Mouse (Mus musculus) cerebellum, adult 9-11 months (tissue): Measurements from ENCODE around the gene Csnk1d.

Experiments
- DNase-seq: peaks from one replicate; pipeline ENCODE4 v3.0.0; 2022

The Csnk1d gene

DNA sequence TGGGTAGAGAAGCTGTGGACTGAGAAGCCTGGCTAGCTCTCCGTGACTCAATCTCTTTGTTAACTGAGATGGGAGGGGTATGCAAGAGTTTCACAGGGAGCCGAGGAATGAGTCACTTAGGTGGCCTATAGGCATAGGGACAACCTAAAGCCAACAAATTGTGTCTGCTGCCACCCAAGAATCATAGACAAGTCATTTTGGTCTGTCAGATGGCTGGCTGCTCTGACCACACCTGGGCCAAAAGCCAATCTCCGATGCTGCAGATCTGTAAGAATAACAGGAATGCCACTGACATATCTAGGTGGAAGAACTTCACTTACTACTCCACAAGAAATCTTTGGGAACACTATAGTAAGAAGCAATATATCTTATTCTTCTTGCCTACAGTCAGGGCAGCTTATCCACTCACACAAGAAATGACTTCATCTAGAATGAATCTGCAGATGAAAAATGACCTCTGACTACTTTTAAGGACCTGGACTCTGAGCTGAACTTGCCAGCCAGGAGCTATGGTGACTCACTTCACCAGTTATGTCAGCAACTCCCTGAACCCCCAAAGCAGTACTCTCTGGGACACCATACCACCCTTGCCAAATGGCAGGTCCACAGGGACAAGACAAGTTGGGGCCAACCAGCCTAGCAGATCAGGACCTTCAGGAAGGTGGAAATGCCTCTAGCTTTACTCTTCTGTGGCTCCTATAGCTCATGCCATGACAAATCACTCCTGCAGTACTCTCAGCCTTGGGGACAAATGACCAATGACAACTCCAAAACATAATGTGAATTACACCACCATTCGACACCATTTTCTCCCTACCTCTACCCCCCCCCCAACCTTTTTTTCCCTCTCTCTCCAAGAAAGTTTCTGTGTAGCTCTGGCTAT is 6.4 kb downstream of the Csnk1d start:
- DNase-seq, result no peak

DNA sequence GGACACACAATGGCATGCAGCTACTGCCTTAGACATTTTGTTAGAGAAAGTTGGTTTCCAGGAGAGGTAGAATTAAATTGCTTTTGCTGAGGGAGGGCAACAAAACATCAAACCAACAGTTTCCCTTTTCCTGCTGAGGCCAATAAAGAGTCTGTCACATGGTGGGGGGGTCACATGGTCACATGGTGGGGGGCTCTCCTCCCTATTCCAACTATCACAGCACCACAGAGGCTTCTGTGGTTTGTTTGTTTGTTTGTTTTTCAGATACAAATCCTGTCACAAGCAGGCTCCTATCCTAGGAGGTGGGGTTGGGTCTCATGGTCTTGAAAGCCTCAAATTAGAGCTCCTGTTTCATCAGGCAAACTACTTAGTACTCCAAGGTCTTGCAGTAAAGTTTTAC is 8.7 kb downstream of the Csnk1d start:
- DNase-seq, result no peak

DNA sequence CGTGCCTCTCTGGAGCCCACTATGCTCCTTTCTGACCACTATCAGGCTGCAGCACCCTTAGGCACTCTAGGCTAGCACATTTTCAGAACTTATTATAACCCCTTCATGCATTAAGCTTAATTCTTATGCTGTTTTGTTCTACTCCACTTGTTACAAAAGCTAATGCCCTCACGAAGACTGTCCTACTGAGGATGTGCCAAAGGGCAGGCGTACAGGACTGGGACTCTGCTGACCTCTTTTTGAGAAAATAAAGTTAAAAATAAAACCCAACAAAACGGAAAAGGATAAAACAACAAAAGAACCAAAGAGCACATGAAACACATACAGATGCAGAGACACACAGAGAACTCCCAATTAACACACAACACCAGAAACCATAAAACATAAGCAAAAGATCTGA is 9.5 kb downstream of the Csnk1d start:
- no peak for DNase-seq

DNA sequence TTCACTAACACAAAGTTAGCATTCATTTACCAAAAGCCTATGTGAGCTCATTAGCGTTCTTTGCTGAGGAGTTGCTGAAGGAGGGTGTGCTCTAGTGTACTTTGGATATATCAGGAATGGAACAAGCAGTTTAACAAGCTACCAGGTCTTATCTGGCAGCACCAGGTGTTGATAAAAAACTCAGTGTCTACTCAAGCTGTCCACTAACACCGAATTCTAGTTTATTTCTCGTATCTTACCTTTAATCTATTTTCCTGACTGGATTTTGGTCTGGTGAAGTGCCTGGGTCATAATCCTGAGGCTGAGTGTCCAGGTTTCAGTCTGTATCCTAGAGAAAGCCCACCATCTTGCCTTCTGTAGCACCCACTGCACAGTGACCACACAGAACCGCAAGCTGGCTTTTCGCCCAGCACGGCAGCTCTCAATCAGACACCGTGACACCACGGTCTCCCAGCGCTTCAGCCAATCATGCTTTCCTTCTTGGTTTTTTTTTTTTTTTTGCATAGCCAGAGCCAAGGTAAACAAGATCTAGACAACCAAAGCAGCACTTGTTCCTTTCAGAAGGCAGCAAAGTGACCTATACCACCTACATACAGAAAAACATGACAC is 10.6 kb downstream of the Csnk1d start:
- DNase-seq, result no peak

DNA sequence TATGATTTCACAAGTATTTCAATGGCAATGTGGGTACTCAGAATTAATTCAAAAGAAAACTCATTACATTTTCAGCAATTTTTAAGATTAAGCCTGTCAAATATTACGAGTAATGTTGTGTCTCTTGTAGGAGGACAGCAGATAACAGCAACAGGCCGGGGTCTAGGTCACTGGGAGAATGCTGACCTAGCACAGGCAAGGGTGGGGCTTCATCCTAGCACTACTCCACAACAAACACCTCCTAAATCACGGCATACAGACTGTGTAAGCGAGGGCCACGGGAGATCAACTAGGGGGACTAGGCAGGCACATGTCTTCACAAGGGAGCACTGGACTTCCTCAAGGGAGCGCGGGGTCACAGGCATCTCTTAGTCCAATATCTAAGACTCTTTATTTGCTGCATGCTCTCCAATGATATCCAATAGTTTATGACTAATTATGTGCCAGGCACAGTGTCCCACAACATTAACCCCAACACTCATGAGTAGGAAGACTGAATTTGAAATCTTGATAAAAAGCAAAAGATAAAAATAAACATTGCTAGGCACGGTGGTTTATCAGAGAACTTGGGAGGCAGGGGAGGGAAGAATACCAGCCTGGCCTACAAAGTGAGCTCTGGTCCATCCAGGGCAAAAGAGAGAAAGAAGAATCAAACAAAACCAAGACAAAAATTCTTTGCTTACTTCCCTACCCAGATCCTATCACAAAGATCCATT is 11.3 kb downstream of the Csnk1d start:
- no peak for DNase-seq

DNA sequence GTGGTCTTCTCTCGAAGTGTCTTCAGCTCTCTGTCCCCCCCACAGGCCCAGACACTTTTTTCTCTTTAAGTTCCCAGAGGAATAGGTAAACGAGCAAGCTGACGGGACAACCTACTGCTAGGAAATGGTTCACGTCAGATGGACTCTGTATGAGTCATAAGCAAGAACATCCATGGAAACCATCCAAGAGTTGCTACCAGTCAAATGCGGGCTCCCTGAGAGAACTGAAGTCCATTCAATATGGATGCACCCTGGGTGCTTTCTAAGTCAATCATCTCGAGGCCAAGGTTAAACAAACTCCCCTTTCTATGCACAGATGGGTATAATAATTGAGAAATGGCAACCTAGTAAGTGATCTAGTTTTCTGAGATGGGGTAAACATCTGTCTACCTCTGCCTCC is 17.8 kb downstream of the Csnk1d start:
- DNase-seq, result no peak

DNA sequence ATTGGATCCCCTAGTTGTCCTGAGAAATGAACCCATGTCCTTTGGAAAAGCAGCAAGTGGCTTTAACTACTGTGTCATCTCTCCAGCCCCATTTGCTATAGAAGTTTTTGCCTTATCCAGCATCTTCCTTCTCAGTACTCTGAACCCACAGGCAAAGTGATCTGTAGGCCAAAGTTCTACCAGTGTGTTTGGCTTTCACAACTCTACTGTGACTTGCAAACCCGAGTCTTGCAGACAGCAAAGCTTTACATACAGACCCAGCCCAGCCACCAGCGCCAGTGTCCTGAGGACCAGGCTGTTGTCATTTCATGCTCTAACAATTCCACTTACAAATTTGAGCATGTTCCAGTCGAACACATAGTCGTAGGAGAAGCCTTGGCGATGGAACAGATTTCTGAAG is 19.9 kb downstream of the Csnk1d start:
- DNase-seq, result no peak

DNA sequence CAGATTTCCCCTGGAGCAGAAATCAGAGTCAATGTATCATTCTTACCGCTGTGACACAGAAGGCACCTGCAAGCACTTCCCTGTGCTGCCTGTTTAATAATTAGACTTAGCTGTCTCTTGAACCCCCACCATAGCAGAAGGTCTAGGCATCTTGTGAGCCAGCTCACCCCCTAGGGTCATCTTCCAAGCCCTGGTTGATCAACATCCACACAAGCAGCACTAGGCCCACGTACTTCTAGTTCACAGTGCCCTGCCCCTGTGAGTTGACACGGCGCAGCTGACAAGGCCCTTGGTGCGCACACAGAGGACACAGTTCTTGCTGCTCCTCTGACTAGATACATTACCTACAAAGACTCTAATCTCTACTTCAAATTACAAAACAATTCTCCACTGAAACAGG is 21.4 kb downstream of the Csnk1d start:
- DNase-seq, result no peak

DNA sequence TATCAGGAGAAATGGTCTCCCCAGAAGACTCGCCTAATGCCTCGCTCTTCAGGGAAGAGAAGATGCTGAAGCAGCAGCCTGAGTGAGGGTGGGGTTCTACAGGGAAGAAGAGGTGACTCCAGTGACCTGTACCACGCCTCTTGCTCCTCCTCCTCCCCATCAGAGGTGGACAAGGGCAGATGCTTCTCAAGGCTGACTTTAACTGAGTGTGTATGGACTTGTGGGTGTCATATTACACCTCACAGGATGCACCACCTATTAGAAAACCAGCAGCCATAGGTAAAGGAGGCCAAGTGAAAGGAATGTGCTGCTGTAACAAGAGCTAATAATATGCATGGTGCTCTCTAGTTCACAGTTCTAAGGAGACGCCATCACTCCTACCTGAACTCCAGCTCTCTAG is 25.5 kb downstream of the Csnk1d start:
- DNase-seq, result no peak

DNA sequence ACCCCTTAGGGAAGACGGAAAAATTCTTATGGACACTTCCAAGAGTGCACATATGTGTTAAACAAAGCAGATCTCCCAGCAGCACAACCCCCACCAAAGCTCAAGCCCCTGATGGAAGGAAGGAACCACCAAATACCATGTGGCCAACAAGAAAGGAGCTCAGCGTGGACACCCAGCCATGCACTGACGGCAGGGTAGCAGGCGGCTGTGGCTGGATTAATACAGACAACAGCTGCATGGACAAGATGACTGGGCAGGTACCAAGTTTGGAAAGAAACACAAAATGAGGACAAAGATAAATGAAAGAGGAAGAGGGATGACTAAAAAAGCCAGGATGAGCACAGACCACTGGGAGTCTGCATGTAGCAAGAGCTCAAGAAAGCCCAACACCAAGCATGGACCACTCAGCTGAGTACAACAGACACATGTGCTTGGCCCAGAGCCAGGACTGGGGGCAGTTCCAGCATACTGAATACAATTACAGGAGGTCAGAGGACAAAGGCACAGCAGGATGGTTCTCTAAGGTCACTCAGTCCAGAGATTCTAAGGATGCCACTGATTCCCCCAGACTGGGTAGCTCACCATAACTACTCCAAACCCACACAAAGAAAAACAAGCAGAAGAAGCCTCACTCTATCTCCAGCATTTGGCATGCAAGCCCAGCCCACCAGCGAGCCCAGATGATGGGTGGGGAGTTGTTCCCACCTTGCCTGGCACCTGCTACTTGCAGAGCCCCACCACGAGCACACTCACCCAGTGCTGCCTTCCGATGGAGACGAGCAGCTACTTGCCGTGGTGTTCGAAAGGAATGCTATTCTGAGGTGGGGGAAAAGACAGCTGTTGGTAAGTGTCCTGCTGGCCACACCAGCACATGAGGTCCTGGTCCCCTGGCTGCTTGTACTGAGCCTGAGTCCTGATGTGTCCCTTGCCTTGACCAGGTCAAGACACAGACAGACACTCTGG is 26.7 kb downstream of the Csnk1d start:
- no peak for DNase-seq

DNA sequence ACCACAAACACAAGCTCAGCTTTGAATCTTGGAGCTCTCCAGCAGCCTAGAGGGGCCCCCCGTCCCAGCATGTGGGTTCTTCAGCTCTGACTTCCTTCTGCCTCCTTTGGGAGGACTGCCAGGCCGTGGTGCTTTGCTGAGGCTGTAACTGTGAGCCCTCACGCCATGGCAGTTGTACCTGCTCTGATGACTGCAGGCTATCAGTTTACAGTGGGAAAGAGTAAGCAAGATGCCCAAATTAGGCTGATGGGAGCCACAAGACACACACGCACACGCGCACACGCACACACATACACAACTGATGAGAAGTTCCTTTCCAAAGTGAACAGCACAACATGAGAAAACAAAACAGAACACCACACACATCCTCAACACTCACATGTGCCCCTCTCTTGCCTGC is 28.2 kb downstream of the Csnk1d start:
- DNase-seq, result no peak

DNA sequence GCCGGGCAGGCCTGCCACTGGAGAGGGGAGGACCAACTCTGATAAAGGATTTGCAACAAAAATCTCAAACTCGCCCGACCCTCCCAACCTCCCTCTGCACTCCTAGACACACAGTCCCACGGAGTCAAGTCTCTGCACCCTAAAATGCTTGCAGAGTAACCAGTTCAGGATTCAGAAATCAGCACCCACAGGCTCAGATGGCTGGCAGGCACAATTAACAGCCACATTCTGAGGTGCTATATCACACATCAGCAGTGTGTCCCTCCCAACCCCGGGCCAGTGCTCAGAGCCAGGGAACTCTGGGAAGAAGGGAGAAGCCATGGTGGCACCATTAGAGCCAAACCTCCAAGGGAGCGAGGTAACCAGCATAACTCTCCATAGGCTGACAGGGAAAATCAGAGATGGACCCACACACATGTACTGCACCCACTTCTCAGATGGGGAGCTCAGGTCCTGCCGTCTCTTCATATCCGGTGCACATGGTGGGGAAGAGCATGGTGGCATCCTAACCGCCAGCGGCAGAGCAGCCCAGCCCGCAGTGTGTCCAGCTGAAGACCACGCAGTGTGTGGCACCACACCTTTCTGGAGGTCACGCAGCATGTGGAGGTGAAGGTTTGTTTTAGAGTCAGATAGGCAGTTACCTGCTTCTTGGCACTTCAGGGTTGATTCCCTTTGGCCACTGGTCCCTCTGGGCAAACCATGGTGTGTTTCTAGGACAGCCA is 28.9 kb downstream of the Csnk1d start:
- DNase-seq, result no peak

DNA sequence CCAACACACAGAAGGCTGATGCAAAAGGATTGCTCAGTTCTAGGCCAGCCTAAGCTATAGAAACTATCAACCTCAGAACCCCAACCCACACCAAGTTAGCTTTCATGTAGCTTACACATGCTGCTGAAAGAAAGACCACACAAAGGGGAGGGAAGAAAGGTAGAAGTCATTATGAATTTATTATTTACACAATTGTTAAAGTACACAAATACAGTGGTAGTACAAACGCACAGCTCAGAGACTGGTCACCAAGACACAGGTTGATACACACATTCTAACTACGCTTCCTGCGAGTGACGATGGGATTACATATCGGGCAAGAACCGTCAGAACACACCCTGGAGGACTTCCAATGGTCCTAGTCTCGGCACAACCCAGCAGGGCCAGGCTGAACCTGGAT is 29.5 kb downstream of the Csnk1d start:
- no peak for DNase-seq

DNA sequence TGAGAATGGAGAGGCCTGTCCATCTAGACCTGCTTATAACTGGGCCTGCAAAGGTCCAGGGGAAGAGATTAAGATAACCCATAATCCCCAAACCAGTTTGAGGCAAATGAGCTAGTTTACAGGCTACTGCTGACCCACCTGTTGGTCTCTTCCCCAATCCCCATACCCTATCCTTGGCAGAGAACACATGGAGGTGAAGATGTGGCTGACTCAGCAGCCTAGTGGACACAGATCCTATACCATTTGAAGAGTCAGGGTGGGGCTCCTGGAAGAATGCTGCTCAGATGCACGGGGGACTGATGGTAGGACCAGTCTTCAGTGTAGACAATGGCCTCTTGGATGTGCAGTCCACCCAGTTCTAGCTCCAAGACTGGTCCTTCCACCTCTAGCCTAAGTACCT is 30.9 kb downstream of the Csnk1d start:
- DNase-seq, result no peak

DNA sequence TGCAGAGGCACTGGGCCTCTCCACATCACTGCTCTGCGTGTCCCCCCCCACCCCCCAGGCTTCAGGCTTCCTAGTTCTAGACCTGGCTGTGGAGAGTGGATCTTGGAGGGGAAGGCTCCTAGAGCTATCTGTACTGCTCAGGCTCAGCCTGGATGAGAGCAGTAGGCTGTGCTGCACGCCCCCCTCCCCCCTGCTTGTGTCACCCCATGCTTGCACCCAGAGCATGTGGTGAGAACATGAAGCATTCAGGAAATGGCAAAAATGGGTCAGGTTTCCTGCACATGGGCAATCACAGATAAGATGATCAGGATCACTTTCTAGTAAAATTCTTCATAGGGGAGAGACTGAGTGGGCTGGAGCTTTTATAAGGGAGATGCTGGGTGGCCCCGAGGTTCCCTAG is 31.6 kb downstream of the Csnk1d start:
- no peak for DNase-seq

DNA sequence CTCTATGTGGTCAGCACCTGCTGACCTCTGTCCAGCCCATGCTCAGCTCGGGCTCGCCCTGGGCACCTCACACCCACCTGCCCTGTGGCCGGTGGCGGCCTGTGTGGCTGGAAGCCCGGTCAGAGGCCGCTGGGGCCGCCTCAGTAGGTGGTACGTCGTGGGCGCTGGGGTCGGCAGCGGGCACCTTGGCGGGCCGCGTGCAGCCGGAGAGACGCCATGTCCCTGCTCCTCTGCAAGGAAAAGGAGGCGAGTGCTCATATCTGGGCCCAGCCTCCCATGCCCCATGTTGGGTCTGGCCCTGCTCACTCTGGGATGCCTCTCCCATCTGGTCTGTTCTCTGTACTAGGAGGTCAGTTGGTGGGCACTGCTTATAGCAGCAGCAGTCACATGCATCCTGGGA is 32.1 kb downstream of the Csnk1d start:
- no peak for DNase-seq

DNA sequence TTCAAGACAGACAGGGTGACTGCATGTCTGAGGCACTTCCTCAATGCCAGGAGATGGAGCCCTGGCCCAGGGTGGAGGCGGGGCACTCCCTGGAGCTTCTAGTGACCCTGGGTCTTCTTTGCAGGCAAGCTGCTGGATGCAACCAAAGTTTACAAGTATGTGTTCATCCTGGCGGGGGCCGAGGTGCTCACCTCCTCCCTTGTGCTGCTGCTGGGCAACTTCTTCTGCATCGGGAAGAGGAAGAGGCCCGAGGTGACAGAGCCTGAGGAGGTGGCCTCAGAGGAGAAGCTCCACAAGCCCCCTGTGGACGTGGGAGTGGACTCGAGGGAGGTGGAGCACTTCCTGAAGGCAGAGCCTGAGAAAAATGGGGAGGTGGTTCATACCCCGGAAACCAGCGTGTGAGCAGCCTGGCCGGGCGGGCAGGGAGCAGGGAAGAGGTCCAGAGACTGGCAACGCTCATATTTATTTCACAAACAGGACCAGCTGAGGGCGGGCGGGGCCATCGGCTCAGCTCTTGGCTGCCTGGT is 33.3 kb downstream of the Csnk1d start:
- DNase-seq, result no peak

DNA sequence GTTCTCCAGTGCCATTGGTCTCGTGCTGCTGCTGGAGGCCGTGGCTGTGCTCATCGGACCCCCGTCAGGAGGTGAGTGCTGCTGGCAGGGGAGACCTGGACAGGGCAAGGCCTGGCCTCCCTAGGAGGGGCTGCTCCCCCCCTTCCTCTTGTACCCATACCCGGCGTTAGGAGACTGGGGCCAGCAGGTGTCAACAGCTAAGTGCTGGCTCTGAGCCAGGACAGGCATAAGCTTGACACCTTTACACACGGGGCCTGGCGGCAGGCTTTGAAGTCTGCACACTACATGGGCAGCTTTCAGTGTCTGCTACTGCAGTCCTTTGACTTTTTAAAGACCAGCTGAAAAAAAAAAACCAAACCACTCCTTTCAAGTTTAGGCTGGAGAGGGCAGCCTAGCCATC is 34.1 kb downstream of the Csnk1d start:
- no peak for DNase-seq

DNA sequence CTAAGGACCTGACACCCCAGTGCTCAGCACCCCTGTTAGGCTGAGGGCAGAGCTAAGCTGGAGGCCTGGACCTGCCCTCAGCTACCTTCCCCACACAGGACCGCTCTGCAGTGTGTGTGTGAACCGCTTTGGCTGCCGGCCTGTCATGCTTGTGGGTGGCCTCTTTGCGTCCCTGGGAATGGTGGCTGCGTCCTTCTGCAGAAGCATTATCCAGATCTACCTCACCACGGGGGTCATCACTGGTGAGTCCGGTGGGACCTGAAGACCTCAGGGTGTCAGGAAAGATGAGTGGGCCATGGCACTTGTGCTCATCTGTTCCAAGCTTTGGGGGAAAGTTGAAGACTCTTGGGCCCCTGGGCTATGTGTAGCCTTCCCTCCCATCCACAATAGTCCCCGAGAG is 35.4 kb downstream of the Csnk1d start:
- DNase-seq, result no peak

DNA sequence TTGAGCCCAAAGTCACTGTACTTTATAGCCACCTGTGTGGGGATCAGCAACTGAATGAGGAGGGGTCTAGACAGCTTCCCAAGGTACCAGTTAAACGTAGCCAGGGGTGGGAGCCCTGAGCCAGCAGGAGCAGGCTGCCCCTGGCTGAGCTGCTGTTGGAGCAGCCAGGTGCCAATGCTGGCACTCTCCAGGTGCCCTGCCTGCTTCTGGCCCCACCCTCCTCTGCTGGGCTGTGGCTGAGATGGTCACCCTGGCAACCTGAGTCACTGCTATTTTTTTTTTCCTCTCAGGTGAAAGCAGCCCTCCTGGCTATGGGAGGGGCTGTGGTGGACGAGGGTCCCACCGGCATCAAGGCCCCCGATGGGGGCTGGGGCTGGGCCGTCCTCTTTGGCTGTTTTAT is 36.2 kb downstream of the Csnk1d start:
- no peak for DNase-seq

DNA sequence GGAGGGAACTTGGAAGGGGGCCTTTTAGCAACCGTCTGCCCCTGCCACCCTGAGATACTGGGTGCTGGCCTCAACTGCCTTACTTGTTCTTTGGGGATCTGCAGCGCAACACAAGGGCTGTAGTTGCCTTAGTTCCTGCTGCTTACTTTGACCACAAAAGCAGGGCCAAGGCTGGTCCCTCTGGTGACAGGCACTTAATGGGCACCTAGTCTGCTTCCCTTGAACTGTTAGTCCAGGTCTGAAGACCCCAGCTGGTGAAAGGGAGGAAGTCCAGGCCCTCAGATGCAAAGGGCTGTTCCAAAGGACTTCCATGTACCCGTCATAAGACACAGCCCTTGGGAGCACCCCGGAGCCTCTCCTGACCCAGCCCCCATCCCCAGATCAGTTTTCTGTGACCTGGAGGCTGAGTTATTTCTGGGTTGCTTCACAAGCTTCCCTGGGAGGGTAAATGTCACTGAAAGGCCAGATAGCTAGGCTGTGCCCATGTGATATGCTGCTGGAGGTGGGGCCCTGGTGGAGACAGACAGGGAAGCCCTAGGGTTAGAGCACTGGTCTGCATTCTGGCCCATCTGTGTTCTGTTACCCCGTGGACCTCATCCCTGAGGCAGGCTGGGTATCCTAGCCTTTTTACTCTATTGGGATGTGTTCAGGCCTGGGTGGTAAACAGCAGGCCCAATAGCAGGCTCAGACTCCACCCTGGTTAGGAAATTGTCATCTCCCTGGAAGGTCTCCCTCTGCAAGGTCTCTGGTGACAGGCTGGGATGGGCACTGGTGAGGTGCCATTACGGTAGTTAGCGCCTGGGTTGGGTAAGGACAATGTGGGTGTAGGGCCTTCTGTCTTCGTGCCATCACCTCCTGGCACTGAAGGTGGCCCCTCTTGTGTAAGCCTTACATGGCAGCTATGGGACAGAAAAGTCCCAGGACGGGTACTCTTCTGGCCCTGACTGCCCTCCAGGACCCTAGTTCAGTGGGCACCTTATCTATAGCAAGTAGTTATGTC is 39.1 kb downstream of the Csnk1d start:
- no peak for DNase-seq
